Mouse (Mus musculus): ENCODE results near the gene Krtap27-1. TPM values are rescaled to one million over a fixed set of nuclear protein-coding genes. Genes with fewer than 3 reads are reported as not detected.

Gene Krtap27-1
- polyA plus RNA-seq (2015; fragmentation: Nextera tagmentation; extraction: Ambion mirVana), result 0.28 TPM in 1 of 2 replicates, not detected in the other

DNA sequence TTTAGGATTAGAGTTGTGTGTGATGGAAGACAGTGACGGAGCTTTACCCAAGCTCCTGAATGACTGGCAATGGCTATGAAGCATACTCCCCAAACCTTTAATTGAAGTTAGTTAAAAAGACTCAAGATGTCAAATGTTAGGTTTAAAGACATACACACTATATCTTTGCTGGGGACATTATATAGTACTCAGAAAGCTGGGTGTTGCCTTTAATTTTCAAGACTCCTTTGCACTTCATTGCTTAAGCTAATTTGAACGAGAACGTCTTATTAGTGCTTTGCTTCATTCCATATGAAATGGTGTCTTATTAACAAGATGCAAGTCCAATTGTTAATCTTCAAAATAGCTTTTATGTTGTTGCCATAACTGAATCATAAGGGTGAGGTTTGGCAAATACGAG lies at the start of gene Krtap27-1:
Gene Krtap27-1, minus strand, starts transcription at position 101 of the 400 bp plus-strand sequence.
- WGBS, result 82% methylated on average over 4 of the region's 4 CpGs
- Histone ChIP-seq H3K4me2 (replicated peaks) (no peak within 1 kb of the TSS), H3K36me3 (no peaks in the 10 kb centered on the region), H3K4me3 (replicated peaks) (no peak within 1 kb of the TSS), H3K4me1 (no peaks in the 10 kb centered on the region), H3K9me3 (replicated peaks) (no peaks in the 10 kb centered on the region), H3K27me3 (no peaks in the 10 kb centered on the region), H3K9ac (no peak within 1 kb of the TSS), H3K27ac (replicated peaks) (no peak within 1 kb of the TSS)
- no peak for ATAC-seq (ENCODE audit: insufficient number of reproducible peaks, low FRiP score, low TSS enrichment, low read depth)

GRCm38 (mm10) chr16:88720031-88720430 lies 48.6 kb upstream of the Krtap27-1 start:
- H3K27ac ChIP-seq (replicated peaks), result no peak overlapping the region
- no peak overlapping the region for H3K4me3 ChIP-seq (replicated peaks)
- no peaks in the 10 kb centered on the region for H3K36me3 ChIP-seq
- ATAC-seq (ENCODE audit: insufficient number of reproducible peaks, low FRiP score, low TSS enrichment, low read depth), result no peak
- no peak overlapping the region for H3K9ac ChIP-seq
- no peaks in the 10 kb centered on the region for H3K27me3 ChIP-seq
- H3K4me1 ChIP-seq, result no peaks in the 10 kb centered on the region
- H3K9me3 ChIP-seq (replicated peaks), result no peaks in the 10 kb centered on the region
- H3K4me2 ChIP-seq (replicated peaks), result no peak overlapping the region
- 24% methylated on average over 1 of the region's 1 CpGs for WGBS

DNA sequence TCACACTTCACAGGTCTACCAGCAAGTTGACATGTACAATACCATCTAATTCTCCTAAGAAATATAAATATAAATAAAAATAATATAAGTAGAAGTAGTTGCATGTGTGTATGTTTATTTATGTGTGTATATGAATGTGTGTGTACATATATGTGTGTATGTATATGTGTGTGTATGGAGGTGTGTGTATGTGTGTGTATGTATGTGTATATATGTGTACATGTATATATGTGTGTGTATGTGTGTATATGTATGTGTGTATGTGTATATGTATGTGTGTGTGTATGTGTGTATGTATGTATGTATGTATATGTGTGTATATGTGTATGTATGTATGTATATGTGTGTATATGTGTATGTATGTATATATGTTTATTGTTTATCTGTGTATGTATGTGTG lies 45.1 kb upstream of the Krtap27-1 start:
- Histone ChIP-seq H3K36me3 (no peaks in the 10 kb centered on the region), H3K9me3 (replicated peaks) (no peaks in the 10 kb centered on the region), H3K27ac (replicated peaks) (no peak overlapping the region), H3K4me3 (replicated peaks) (no peak overlapping the region), H3K9ac (no peak overlapping the region), H3K4me2 (replicated peaks) (no peak overlapping the region), H3K27me3 (no peaks in the 10 kb centered on the region), H3K4me1 (no peaks in the 10 kb centered on the region)
- ATAC-seq (ENCODE audit: insufficient number of reproducible peaks, low FRiP score, low TSS enrichment, low read depth), result no peak

DNA sequence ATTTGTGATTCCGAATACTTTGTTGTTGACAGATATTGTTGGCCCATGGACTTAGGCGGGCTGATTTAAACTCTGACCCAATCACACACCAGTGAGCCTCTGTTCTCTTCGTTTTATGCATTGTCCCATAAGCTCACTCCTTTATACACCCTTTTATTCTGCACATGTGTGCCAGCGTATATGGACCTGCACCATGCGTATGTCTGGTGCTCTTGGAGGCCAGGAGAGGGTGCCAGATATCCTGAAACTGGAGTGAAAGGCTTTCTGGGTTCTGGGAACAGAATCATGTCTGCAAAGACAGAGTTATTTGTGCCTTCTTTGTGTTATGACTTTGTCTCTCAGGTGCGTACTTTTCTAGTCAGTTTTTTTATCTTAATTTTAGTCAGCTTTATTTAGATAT lies 39.8 kb upstream of the Krtap27-1 start:
- no peak overlapping the region for H3K9ac ChIP-seq
- WGBS, result 83% methylated on average over 6 of the region's 6 CpGs
- no peaks in the 10 kb centered on the region for H3K9me3 ChIP-seq (replicated peaks)
- no peaks in the 10 kb centered on the region for H3K36me3 ChIP-seq
- no peaks in the 10 kb centered on the region for H3K4me1 ChIP-seq
- no peak for ATAC-seq (ENCODE audit: insufficient number of reproducible peaks, low FRiP score, low TSS enrichment, low read depth)
- H3K4me2 ChIP-seq (replicated peaks), result no peak overlapping the region
- no peak overlapping the region for H3K4me3 ChIP-seq (replicated peaks)
- H3K27me3 ChIP-seq, result no peaks in the 10 kb centered on the region
- H3K27ac ChIP-seq (replicated peaks), result no peak overlapping the region

DNA sequence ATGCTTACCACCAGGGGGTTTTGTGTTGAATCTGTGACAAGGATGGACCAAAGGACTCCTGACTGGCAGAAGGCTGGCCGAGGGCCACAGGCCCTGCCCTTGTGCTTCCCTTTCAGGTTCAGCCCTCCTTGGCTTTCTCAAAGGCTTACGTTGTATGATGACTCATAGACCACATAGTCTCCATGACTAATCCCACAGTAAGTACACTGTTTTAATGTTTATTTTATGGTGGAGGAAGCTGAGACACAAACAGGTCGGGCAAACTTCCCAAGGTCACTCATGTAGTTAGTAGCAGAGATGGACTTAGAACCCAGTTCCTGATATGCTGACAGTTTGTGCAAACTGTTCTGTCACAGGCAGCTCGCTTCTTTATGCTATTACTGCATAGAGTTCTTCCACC lies 39.3 kb upstream of the Krtap27-1 start:
- H3K4me3 ChIP-seq (replicated peaks), result no peak overlapping the region
- H3K27ac ChIP-seq (replicated peaks), result no peak overlapping the region
- no peaks in the 10 kb centered on the region for H3K36me3 ChIP-seq
- no peak overlapping the region for H3K9ac ChIP-seq
- H3K4me2 ChIP-seq (replicated peaks), result no peak overlapping the region
- H3K4me1 ChIP-seq, result no peaks in the 10 kb centered on the region
- WGBS, result 68% methylated on average over 4 of the region's 4 CpGs
- no peak for ATAC-seq (ENCODE audit: insufficient number of reproducible peaks, low FRiP score, low TSS enrichment, low read depth)
- no peaks in the 10 kb centered on the region for H3K9me3 ChIP-seq (replicated peaks)
- H3K27me3 ChIP-seq, result no peaks in the 10 kb centered on the region

GRCm38 (mm10) chr16:88707496-88708012 lies 36.1 kb upstream of the Krtap27-1 start, which contains the start of gene 2310061N02Rik:
2310061N02Rik (minus strand) TSS chr16:88707962.
- Histone ChIP-seq H3K4me3 (replicated peaks) (no peak within 1 kb of the TSS), H3K27ac (replicated peaks) (no peak within 1 kb of the TSS), H3K4me2 (replicated peaks) (no peak within 1 kb of the TSS), H3K4me1 (no peaks in the 10 kb centered on the region), H3K27me3 (no peaks in the 10 kb centered on the region), H3K9ac (no peak within 1 kb of the TSS), H3K36me3 (no peaks in the 10 kb centered on the region), H3K9me3 (replicated peaks) (no peaks in the 10 kb centered on the region)
- WGBS, result 77% methylated on average over 10 of the region's 10 CpGs
- ATAC-seq (ENCODE audit: insufficient number of reproducible peaks, low FRiP score, low TSS enrichment, low read depth), result no peak

DNA sequence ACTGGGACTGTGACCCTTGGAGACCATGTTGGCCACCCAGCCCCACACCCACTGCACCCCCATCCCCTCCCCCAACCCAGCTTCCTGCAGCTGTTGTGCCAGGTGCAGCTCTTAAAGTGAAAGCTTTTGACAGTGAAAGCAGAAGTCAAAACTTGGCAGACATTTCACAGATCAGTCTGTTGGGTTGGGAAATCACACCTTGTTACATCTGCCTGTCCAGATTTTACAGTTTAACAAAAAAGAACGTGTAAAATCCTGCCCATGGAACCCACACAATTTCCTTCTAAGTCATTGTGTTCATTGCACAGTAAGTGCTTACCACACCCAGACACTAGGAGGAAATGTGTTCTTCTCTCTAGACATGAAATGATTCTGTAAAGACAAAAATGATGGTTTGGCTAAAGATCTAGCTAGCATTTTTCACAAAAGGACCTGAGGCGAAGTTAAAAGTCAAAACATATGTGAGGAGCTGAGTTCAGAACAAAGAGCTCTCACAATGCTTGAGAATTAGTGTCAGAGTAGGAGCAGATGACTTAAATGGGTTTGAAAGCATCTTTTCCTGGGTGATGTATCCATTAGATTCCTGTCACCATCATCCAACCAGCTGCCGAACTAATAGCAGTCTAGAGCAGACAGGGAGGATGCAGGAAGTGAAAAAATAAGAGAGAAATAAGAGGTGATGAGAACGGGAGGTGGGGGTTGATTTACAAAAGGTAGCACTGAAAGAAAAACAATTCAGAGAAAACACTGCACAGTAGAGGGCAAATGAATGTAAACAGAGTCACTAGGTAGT lies 29.8 kb upstream of the Krtap27-1 start:
- no peaks in the 10 kb centered on the region for H3K36me3 ChIP-seq
- no peaks in the 10 kb centered on the region for H3K27me3 ChIP-seq
- no peak overlapping the region for H3K9ac ChIP-seq
- 0 out of 2 replicates have a peak, but pooled peaks cover 3% of the 10 kb centered on the region for H3K4me1 ChIP-seq
- WGBS, result 13% methylated on average over 4 of the region's 4 CpGs
- H3K4me2 ChIP-seq (replicated peaks), result no peak overlapping the region
- ATAC-seq (ENCODE audit: insufficient number of reproducible peaks, low FRiP score, low TSS enrichment, low read depth), result no peak; the same call in 1 of the 2 replicates
- H3K4me3 ChIP-seq (replicated peaks), result no peak overlapping the region
- H3K9me3 ChIP-seq (replicated peaks), result no peaks in the 10 kb centered on the region
- no peak overlapping the region for H3K27ac ChIP-seq (replicated peaks)

DNA sequence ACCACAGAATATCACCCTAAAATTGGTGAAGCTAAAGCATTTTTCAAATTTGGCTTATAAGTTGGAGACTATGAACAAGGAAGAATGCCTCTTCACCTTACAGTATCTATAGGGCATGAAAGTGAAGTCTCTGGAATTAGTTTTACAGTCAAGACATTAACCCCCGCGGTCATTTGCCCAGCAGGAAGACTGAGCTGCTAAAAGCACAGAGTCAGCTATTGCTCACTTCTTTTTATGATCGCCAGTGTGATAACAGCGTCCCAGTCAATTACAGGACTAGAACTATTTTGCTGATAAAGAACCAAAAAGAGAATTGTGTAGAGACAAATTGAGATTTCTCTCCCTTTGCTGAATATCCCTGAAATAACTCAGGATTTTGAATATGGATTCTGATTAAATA lies 24.8 kb upstream of the Krtap27-1 start:
- no peak overlapping the region for H3K9ac ChIP-seq
- H3K9me3 ChIP-seq (replicated peaks), result no peaks in the 10 kb centered on the region
- 63% methylated on average over 4 of the region's 4 CpGs for WGBS
- no peaks in the 10 kb centered on the region for H3K36me3 ChIP-seq
- 0 out of 2 replicates have a peak, but pooled peaks cover 3% of the 10 kb centered on the region for H3K4me1 ChIP-seq
- H3K4me2 ChIP-seq (replicated peaks), result no peak overlapping the region
- H3K4me3 ChIP-seq (replicated peaks), result no peak overlapping the region
- H3K27ac ChIP-seq (replicated peaks), result no peak overlapping the region
- H3K27me3 ChIP-seq, result no peaks in the 10 kb centered on the region
- no peak for ATAC-seq (ENCODE audit: insufficient number of reproducible peaks, low FRiP score, low TSS enrichment, low read depth)

DNA sequence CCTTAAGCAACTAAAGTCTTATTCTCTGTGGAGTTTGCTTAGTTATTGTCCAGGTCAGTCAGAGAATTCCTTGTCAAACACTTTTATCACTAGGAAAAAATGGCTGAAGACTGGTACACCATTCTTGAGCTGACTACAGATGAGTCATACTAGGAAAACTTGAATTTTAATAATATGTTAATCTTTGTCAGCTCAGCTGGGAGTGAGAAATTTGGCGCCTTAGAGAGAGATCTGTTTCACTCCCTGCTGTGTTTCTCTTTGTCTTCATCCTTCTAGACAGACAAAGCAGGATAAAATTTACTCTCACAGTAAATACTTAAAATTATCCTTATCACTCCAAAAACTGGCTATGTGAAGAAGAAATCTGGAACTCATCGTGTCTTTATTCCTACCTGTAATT lies 9.8 kb upstream of the Krtap27-1 start:
- no peak for ATAC-seq (ENCODE audit: insufficient number of reproducible peaks, low FRiP score, low TSS enrichment, low read depth)
- Histone ChIP-seq H3K27me3 (no peaks in the 10 kb centered on the region), H3K27ac (replicated peaks) (no peak overlapping the region), H3K36me3 (no peaks in the 10 kb centered on the region), H3K4me1 (no peaks in the 10 kb centered on the region), H3K4me3 (replicated peaks) (no peak overlapping the region), H3K9ac (no peak overlapping the region), H3K9me3 (replicated peaks) (no peaks in the 10 kb centered on the region), H3K4me2 (replicated peaks) (no peak overlapping the region)
- WGBS, result 66% methylated on average over 2 of the region's 2 CpGs

- Histone ChIP-seq H3K4me3 (replicated peaks) (no peak overlapping the region), H3K36me3 (no peaks in the 10 kb centered on the region), H3K27me3 (no peaks in the 10 kb centered on the region), H3K9me3 (replicated peaks) (no peaks in the 10 kb centered on the region), H3K4me1 (no peaks in the 10 kb centered on the region), H3K9ac (no peak overlapping the region), H3K27ac (replicated peaks) (no peak overlapping the region), H3K4me2 (replicated peaks) (no peak overlapping the region)
- ATAC-seq (ENCODE audit: insufficient number of reproducible peaks, low FRiP score, low TSS enrichment, low read depth), result no peak
- 78% methylated on average over 6 of the region's 6 CpGs for WGBS
Measured at GRCm38 (mm10) chr16:88679099-88679498, 7.6 kb upstream of the Krtap27-1 start.

DNA sequence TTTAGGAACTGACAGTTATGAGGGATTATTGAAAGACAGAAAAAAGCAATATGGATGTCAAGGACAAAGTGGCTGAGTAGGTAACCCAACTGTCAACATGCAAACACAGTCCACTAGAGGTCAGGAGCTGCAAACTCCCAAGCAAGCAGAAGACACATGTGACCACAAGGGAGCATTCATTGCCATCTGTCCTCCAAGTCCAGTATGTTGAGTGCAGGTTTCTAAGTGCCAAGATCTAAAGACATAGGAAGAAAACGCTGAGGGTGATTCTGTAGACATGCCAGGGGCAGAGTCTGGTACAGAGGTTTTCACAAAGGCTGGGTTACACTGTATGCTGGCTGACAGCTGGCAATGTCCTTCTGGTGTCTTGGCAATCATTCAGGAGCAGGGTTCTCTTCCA lies 14.0 kb downstream of the Krtap27-1 start:
- Histone ChIP-seq H3K9me3 (replicated peaks) (no peaks in the 10 kb centered on the region), H3K36me3 (no peaks in the 10 kb centered on the region), H3K4me3 (replicated peaks) (no peak overlapping the region), H3K9ac (no peak overlapping the region), H3K27ac (replicated peaks) (no peak overlapping the region), H3K4me2 (replicated peaks) (no peak overlapping the region), H3K27me3 (no peaks in the 10 kb centered on the region), H3K4me1 (no peaks in the 10 kb centered on the region)
- 44% methylated on average over 1 of the region's 1 CpGs for WGBS
- ATAC-seq (ENCODE audit: insufficient number of reproducible peaks, low FRiP score, low TSS enrichment, low read depth), result no peak

DNA sequence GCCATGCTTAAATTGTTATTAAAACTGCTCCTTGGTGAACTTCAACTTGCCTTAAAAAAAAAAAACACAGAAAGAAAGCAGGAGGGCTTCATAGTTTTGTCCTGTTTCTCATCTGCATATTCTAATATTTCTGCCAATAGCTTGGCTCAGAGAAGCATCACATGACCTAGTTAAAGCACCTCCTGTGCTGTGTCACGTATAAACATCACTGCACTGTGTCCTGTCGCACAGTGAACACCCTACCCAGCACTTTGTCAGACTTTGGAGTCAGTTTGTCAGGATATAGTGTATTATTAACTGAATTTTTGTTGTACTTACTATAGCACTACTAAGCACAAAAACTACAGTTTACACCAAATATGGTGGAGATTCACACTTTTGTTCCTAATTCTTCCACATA lies 19.5 kb downstream of the Krtap27-1 start:
- H3K4me2 ChIP-seq (replicated peaks), result no peak overlapping the region
- H3K36me3 ChIP-seq, result no peaks in the 10 kb centered on the region
- no peak overlapping the region for H3K27ac ChIP-seq (replicated peaks)
- H3K27me3 ChIP-seq, result no peaks in the 10 kb centered on the region
- H3K4me1 ChIP-seq, result no peaks in the 10 kb centered on the region
- no peak for ATAC-seq (ENCODE audit: insufficient number of reproducible peaks, low FRiP score, low TSS enrichment, low read depth)
- H3K9me3 ChIP-seq (replicated peaks), result no peaks in the 10 kb centered on the region
- H3K9ac ChIP-seq, result no peak overlapping the region
- 63% methylated on average over 2 of the region's 2 CpGs for WGBS
- no peak overlapping the region for H3K4me3 ChIP-seq (replicated peaks)

Measured in embryonic facial prominence, embryonic 15.5 days (tissue).